Comparison of ENCODE assay signal across 8 mouse cellular contexts in the genomic region with DNA sequence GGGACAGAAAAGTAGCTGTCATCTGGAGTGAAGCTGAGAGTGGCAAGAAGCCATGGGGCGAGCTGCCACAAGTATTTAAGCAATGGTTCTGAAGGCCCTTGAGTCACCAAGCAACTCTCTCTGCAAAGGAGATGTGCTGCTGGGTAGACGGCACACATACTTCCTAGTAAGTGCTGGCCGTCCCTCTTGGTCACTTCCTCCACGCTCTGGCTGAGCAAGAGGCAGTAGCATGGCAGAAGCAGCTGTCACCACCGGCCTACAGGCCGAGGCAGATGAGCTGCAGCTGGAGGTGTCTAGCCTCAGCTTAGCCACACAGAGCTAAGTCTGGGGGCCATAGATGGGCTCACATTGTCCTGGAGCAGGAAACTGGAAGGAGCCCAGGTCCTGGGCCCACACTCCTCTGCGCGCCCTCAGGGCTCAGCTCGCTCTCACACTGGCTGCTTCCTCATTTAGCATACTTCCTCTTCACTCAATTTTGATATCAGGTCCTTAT. TPM values are rescaled to one million over a fixed set of nuclear protein-coding genes. Genes with fewer than 3 reads are reported as not detected.
DNase-seq lines count a peak whose midpoint lies in the region; ATAC-seq lines count a peak whose summit lies in the region.

No protein-coding gene starts in this region.

- no peak overlapping the region for H3K4me3 ChIP-seq in liver, embryonic 15.5 days (replicated peaks)

- peaks cover 93% of the 10 kb centered on the region for H3K4me1 ChIP-seq in liver, embryonic 15.5 days (replicated peaks)

- peaks cover 72% of the 10 kb centered on the region for H3K36me3 ChIP-seq in liver, embryonic 15.5 days (replicated peaks)

- DNase-seq in adrenal gland, adult 2 months = peak; percentile 77
- DNase-seq in adrenal gland, adult 18-20 months (ENCODE audit: low spot score in 2 of 2) = no peak
- DNase-seq in 3134 (ENCODE audit: extremely low read depth, insufficient read length, low spot score) = peak; percentile 58
- no peak for DNase-seq in yolk sac, embryonic 10.5 days (ENCODE audit: low spot score)
- no peak for DNase-seq in thymus, postnatal 10 days (ENCODE audit: low spot score in 2 of 2)
- DNase-seq in left cerebral cortex, adult 11 months (ENCODE audit: low spot score) = no peak

- peak overlapping the region; percentile 95 for H3K27ac ChIP-seq in liver, embryonic 15.5 days (replicated peaks)

- H3K4me2 ChIP-seq in liver, embryonic 15.5 days = peak overlapping the region; percentile 20; the same call in 1 of the 2 replicates

- H3K9me3 ChIP-seq in liver, embryonic 15.5 days (replicated peaks) = no peaks in the 10 kb centered on the region

- 62% methylated on average over 9 of the region's 9 CpGs for WGBS in liver, embryonic 15.5 days (ENCODE audit: insufficient replicate concordance)

- peak; percentile 73 for ATAC-seq in granulocyte monocyte progenitor cell, adult 5-6 weeks (replicated peaks; ENCODE audit: poor library complexity, severe bottlenecking)
- no peak for ATAC-seq in liver, embryonic 15.5 days (ENCODE audit: insufficient read depth)

- no peaks in the 10 kb centered on the region for H3K27me3 ChIP-seq in liver, embryonic 15.5 days

- H3K9ac ChIP-seq in liver, embryonic 15.5 days = peak overlapping the region; percentile 16; the same call in 1 of the 2 replicates

RNA-seq across cellular contexts. Expression of a gene that starts 20.4 kb away (rescaled TPM):
- 10 to 100 TPM in 1 of 2 experiments, 1 to 10 TPM in 1; 6.4 to 11.2 TPM for total RNA-seq in adrenal gland, adult 2 months (2021)
- 12.2 and 15.4 TPM in 2 replicates for polyA plus RNA-seq in adrenal gland, adult 2 months (2012; rRNA removed)
- total RNA-seq in adrenal gland, adult 18-20 months (2021) = 10 to 100 TPM in 1 of 2 experiments, 1 to 10 TPM in 1; 8.5 to 10.5 TPM
- 1.5 and 6.2 TPM in 2 replicates for total RNA-seq in granulocyte monocyte progenitor cell, adult 5-6 weeks (2014; fragmentation: Nextera tagmentation)
- 3.7 and 4.2 TPM in 2 replicates for total RNA-seq in granulocyte monocyte progenitor cell, adult 5-6 weeks (2017)
- 598 and 710 TPM in 2 replicates for polyA plus RNA-seq in liver, embryonic 15.5 days (2015; fragmentation: Nextera tagmentation; extraction: Ambion mirVana)

RNA-seq across cellular contexts. Expression of a gene that starts 46.6 kb away (rescaled TPM):
- 10 to 100 TPM; 19.9 to 23.7 TPM for total RNA-seq in adrenal gland, adult 2 months (2021)
- 11.7 and 15.5 TPM in 2 replicates for polyA plus RNA-seq in adrenal gland, adult 2 months (2012; rRNA removed)
- total RNA-seq in adrenal gland, adult 18-20 months (2021) = 10 to 100 TPM; 22.4 to 24.3 TPM
- 16.4 and 19.2 TPM in 2 replicates for total RNA-seq in granulocyte monocyte progenitor cell, adult 5-6 weeks (2014; fragmentation: Nextera tagmentation)
- total RNA-seq in granulocyte monocyte progenitor cell, adult 5-6 weeks (2017) = 18.1 and 43.1 TPM in 2 replicates
- polyA plus RNA-seq in liver, embryonic 15.5 days (2015; fragmentation: Nextera tagmentation; extraction: Ambion mirVana) = 4.5 and 5.3 TPM in 2 replicates

RNA-seq across cellular contexts. Expression of a gene that starts 54.8 kb away (rescaled TPM):
- 1 to 10 TPM; 4.7 TPM for total RNA-seq in adrenal gland, adult 2 months (2021)
- polyA plus RNA-seq in adrenal gland, adult 2 months (2012; rRNA removed) = 2.8 and 2.9 TPM in 2 replicates
- 1 to 10 TPM; 4.6 to 6.9 TPM for total RNA-seq in adrenal gland, adult 18-20 months (2021)
- 37.2 and 40.4 TPM in 2 replicates for total RNA-seq in granulocyte monocyte progenitor cell, adult 5-6 weeks (2014; fragmentation: Nextera tagmentation)
- 19.3 and 21.7 TPM in 2 replicates for total RNA-seq in granulocyte monocyte progenitor cell, adult 5-6 weeks (2017)
- polyA plus RNA-seq in liver, embryonic 15.5 days (2015; fragmentation: Nextera tagmentation; extraction: Ambion mirVana) = 3.1 and 3.6 TPM in 2 replicates

Comparison
In these comparisons a context has a peak if more than half of its experiments do, and no peak if none do; other contexts are left out.
1. DNase-seq: peak in adrenal gland, adult 2 months (single experiment) and 3134 (single experiment); none in adrenal gland, adult 18-20 months (0 of 2), yolk sac, embryonic 10.5 days (single experiment), thymus, postnatal 10 days (0 of 2) and left cerebral cortex, adult 11 months (single experiment).